Mouse (Mus musculus) neural tube, embryonic 13.5 days (tissue): ENCODE results near the gene Camp. TPM values are rescaled to one million over a fixed set of nuclear protein-coding genes. Genes with fewer than 3 reads are reported as not detected.
"Not testable (repeated sequence)": the region's sequence is repeated elsewhere in the genome, so short reads cannot be mapped to it uniquely, and the experiment has no call there.

ENCODE experiments used
- ATAC-seq: fragments of 200-750 bp; cut with Nextera tagmentation; 2 replicates; pipeline ENCODE4 v1.8.0; 2017; ENCODE audit warnings: low read depth, mild to moderate bottlenecking, moderate TSS enrichment, moderate library complexity
- H3K27ac ChIP-seq: fragments of 300-500 bp; sonication (generic); replicated peaks from 2 replicates; pipeline ENCODE4 v1.5.1; 2015; ENCODE audit warnings: moderate library complexity, mild to moderate bottlenecking, inconsistent platforms
- H3K27me3 ChIP-seq: fragments of 300-500 bp; sonication (generic); 2 replicates; pipeline ENCODE4 v1.6.1; 2015; ENCODE audit warnings: mild to moderate bottlenecking, inconsistent platforms
- H3K36me3 ChIP-seq: fragments of 300-500 bp; sonication (generic); 2 replicates; pipeline ENCODE4 v1.6.1; 2015; ENCODE audit warnings: mild to moderate bottlenecking, inconsistent platforms
- H3K4me1 ChIP-seq: fragments of 300-500 bp; sonication (generic); replicated peaks from 2 replicates; pipeline ENCODE4 v1.6.1; 2015; ENCODE audit warnings: inconsistent platforms
- H3K4me2 ChIP-seq: fragments of 300-500 bp; sonication (generic); 2 replicates; pipeline ENCODE4 v1.6.1; 2015; ENCODE audit warnings: inconsistent platforms, mild to moderate bottlenecking, moderate library complexity
- H3K4me3 ChIP-seq: fragments of 300-500 bp; sonication (generic); 2 replicates; pipeline ENCODE4 v1.5.1; 2015; ENCODE audit warnings: mild to moderate bottlenecking, inconsistent platforms
- H3K9ac ChIP-seq: fragments of 300-500 bp; sonication (generic); 2 replicates; pipeline ENCODE4 v1.6.1; 2015; ENCODE audit warnings: moderate library complexity, mild to moderate bottlenecking, inconsistent platforms
- H3K9me3 ChIP-seq: fragments of 300-500 bp; sonication (generic); 2 replicates; pipeline ENCODE4 v1.6.1; 2016; ENCODE audit warnings: inconsistent platforms
- whole genome bisulfite sequencing: fragments of 180-500 bp; shearing (Covaris S2); methylation state at CpG from one replicate; pipeline ENCODE4 v1.1.7; 2015; 5-methylcytosine and 5-hydroxymethylcytosine counted together
- microRNA-seq: library from miRNA; unstranded; fragments of <30 nt; microRNA quantifications from one replicate; pipeline ENCODE4, GENCODE M21; 2016
- polyA plus RNA-seq: library from polyadenylated mRNA; unstranded; fragments of >200 nt; fragmentation: Nextera tagmentation; extraction: Ambion mirVana; gene quantifications from 2 replicates; pipeline ENCODE4 v1.2.1, GENCODE M21; 2015

Camp gene
- polyA plus RNA-seq, 1 experiment from 2014 or later, result 2.4 TPM

DNA sequence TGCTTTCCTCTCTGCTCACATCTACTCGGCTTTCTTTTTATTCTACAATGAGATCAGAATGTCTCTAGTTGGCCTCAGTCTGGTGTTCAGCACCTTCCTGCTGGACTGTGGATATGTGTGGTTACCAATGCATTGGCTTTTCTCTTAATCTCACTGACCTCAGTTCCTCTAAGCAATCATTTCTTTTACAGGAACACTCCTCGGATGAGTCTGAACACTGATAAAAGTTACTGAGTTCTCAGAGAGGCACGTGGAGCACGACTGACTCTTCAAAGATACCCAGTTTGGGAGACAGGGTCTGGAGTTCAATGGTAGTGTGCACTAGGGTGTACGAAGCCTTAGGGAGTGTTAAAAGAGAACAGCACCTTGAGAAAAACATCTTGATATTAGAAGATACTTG is 23.2 kb downstream of the Camp start:
- 82% methylated on average over 5 of the region's 5 CpGs for WGBS
- Histone ChIP-seq H3K4me2 (no peak overlapping the region), H3K4me3 (no peak overlapping the region), H3K27ac (no peak overlapping the region), H3K27me3 (no peaks in the 10 kb centered on the region), H3K36me3 (peaks cover 11% of the 10 kb centered on the region), H3K4me1 (no peaks in the 10 kb centered on the region), H3K9me3 (no peaks in the 10 kb centered on the region), H3K9ac (no peak overlapping the region)
- no peak for ATAC-seq

DNA sequence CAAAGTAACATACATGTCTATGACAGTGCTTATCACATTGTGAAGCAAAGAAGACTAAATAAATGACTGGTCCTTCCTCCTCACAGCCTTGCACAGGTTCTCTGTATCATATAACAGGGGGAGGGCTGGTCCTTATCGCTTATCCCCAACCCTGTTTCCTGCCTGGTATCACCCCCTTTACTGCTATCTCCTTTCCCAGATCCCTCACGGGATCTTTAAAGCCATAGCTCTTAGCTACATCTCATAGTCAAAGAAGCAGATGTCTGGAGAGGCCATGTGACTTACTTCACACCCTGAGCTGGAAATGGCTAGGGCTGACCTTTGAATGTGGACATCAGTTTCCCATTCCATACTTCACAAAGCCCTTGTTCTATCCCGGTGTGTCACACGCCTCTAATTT is 23.7 kb downstream of the Camp start:
- no peak overlapping the region for H3K27ac ChIP-seq
- ATAC-seq, result no peak
- no peak overlapping the region for H3K4me3 ChIP-seq
- no peaks in the 10 kb centered on the region for H3K27me3 ChIP-seq
- H3K4me1 ChIP-seq, result no peaks in the 10 kb centered on the region
- no peaks in the 10 kb centered on the region for H3K9me3 ChIP-seq
- 77% methylated on average over 4 of the region's 4 CpGs for WGBS
- H3K9ac ChIP-seq, result no peak overlapping the region
- no peak overlapping the region for H3K4me2 ChIP-seq
- peaks cover 11% of the 10 kb centered on the region for H3K36me3 ChIP-seq

DNA sequence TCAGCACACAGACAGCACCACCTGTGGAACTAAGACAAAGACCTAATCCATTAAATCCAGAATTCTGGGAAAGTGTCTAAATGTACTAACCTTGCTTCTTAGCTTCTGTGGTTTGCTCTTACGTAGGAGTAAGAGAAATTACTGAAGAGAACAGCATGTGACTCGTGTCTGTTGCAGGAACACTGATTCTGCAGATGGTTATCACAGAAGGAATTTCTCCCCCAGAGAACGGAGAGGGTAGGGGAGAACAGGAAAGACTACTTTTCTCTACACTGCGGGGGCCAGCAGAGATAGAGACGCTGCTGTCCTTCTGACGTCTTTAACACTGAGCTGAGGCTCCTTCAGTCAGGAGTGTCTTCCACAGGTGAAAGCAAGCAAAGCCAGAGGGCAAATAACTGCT is 33.1 kb downstream of the Camp start:
- no peaks in the 10 kb centered on the region for H3K9me3 ChIP-seq
- no peak overlapping the region for H3K4me3 ChIP-seq
- H3K4me1 ChIP-seq, result peaks cover 10% of the 10 kb centered on the region; the same call in 1 of the 2 replicates
- no peaks in the 10 kb centered on the region for H3K27me3 ChIP-seq
- WGBS, result 74% methylated on average over 6 of the region's 6 CpGs
- no peak overlapping the region for H3K9ac ChIP-seq
- H3K36me3 ChIP-seq, result no peaks in the 10 kb centered on the region
- no peak overlapping the region for H3K4me2 ChIP-seq
- no peak for ATAC-seq
- no peak overlapping the region for H3K27ac ChIP-seq

DNA sequence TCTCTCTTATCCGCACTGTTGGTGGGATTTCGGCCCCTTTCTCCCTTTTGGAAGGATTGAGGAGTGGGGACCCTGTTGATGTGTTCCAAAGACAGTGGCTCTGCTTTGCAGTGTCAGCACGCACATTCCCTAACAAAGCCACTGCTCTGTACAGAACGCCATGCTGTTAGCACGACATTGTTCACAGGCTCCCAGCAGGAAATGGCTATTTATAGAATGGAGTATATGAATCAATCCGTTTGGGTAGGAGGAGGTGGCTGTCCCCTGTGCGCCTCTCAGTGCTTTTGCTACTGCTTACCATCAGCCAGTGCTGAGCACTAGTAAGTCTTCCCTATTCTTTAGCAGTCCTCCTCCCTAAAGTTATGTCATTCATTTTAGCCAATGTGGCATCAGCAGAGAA is 36.0 kb downstream of the Camp start:
- H3K4me2 ChIP-seq, result no peak overlapping the region
- no peaks in the 10 kb centered on the region for H3K9me3 ChIP-seq
- no peaks in the 10 kb centered on the region for H3K27me3 ChIP-seq
- 25% methylated on average over 7 of the region's 7 CpGs for WGBS
- H3K36me3 ChIP-seq, result no peaks in the 10 kb centered on the region
- ATAC-seq, result peak; percentile 43; the same call in 1 of the 2 replicates
- H3K4me3 ChIP-seq, result no peak overlapping the region
- peaks cover 10% of the 10 kb centered on the region; the same call in 1 of the 2 replicates for H3K4me1 ChIP-seq
- H3K27ac ChIP-seq, result no peak overlapping the region
- peak overlapping the region; percentile 31; the same call in 1 of the 2 replicates for H3K9ac ChIP-seq

DNA sequence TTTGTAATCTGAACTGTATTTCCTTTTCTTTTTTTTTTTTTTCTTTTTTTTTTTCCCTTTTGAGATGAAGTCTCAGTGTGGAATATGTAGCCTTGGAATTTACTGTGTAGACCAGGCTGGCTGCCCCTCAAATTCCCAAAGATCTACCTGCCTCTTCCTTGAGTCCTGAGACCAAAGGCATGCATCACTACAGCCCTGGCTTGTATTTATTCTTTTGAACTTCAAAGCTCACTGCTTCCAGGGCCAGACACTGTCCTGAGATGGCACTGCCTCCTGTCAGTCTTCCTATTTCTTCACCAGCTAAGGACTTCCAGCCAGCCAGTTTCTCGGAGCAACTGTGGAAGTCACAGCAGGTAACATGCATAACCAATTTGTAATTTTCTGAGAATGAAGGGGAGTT is 37.4 kb downstream of the Camp start, which contains the start of gene Spink8:
Gene Spink8, plus strand, starts transcription at position 301 of the 400 bp plus-strand sequence.
- H3K27me3 ChIP-seq, result no peaks in the 10 kb centered on the region
- no peaks in the 10 kb centered on the region for H3K36me3 ChIP-seq
- no peak within 1 kb of the TSS for H3K4me2 ChIP-seq
- no peak for ATAC-seq
- peaks cover 10% of the 10 kb centered on the region; the same call in 1 of the 2 replicates for H3K4me1 ChIP-seq
- H3K27ac ChIP-seq, result no peak within 1 kb of the TSS
- H3K4me3 ChIP-seq, result no peak within 1 kb of the TSS
- no peak within 1 kb of the TSS for H3K9ac ChIP-seq
- 49% methylated on average over 1 of the region's 1 CpGs for WGBS
- no peaks in the 10 kb centered on the region for H3K9me3 ChIP-seq

GRCm38 (mm10) chr9:109807898-109808297 is 41.5 kb downstream of the Camp start:
- no peak overlapping the region for H3K4me2 ChIP-seq
- WGBS, result 69% methylated on average over 3 of the region's 3 CpGs
- ATAC-seq, result no peak

GRCm38 (mm10) chr9:109806695-109807293 is 42.6 kb downstream of the Camp start:
- H3K4me3 ChIP-seq, result no peak overlapping the region
- H3K27ac ChIP-seq, result no peak overlapping the region
- H3K4me2 ChIP-seq, result no peak overlapping the region
- no peaks in the 10 kb centered on the region for H3K36me3 ChIP-seq
- 80% methylated on average over 2 of the region's 2 CpGs for WGBS
- no peaks in the 10 kb centered on the region for H3K27me3 ChIP-seq
- no peak for ATAC-seq
- H3K9me3 ChIP-seq, result no peaks in the 10 kb centered on the region
- H3K4me1 ChIP-seq, result no peaks in the 10 kb centered on the region
- H3K9ac ChIP-seq, result no peak overlapping the region

More at GRCm38 (mm10) chr9:109807898-109808297, 41.5 kb downstream of the Camp start:
- H3K9me3 ChIP-seq, result no peaks in the 10 kb centered on the region
- H3K27me3 ChIP-seq, result no peaks in the 10 kb centered on the region
- no peaks in the 10 kb centered on the region for H3K4me1 ChIP-seq
- H3K9ac ChIP-seq, result no peak overlapping the region
- no peak overlapping the region for H3K27ac ChIP-seq
- H3K4me3 ChIP-seq, result no peak overlapping the region
- no peaks in the 10 kb centered on the region for H3K36me3 ChIP-seq

- ATAC-seq, result no peak
- Histone ChIP-seq H3K9ac (no peak overlapping the region), H3K9me3 (no peaks in the 10 kb centered on the region), H3K4me2 (no peak overlapping the region), H3K4me1 (no peaks in the 10 kb centered on the region), H3K36me3 (no peaks in the 10 kb centered on the region), H3K27ac (no peak overlapping the region), H3K4me3 (no peak overlapping the region), H3K27me3 (no peaks in the 10 kb centered on the region)
- 44% methylated on average over 1 of the region's 1 CpGs for WGBS
Measured at GRCm38 (mm10) chr9:109806260-109806659, 43.2 kb downstream of the Camp start.

DNA sequence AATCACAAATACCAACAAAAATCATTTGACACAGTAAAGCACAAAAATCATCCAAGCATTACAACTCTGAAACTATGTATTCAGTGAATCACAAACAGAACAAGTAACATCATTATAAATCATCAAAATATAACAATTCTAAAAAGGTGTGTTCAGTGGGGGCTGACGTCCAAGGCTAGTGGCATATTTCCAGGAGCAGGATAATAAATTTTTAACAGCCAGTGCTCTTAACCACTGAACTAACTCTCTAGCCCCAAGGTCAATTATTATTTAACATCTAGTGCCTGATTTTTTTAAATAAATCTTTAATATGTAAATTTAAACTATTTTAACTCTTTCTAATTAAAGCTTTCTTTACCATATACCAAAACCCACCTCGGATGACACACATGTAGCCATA is 43.8 kb downstream of the Camp start:
- H3K4me1 ChIP-seq, H3K9ac ChIP-seq, H3K27me3 ChIP-seq, H3K4me3 ChIP-seq, H3K36me3 ChIP-seq, H3K9me3 ChIP-seq, H3K27ac ChIP-seq, H3K4me2 ChIP-seq, ATAC-seq: not testable (repeated sequence)
- WGBS, result 85% methylated on average over 2 of the region's 2 CpGs

GRCm38 (mm10) chr9:109798051-109798450 is 51.4 kb downstream of the Camp start:
- Histone ChIP-seq H3K4me3 (no peak overlapping the region), H3K4me1 (no peaks in the 10 kb centered on the region), H3K9ac (no peak overlapping the region), H3K36me3 (no peaks in the 10 kb centered on the region), H3K4me2 (no peak overlapping the region), H3K27me3 (no peaks in the 10 kb centered on the region), H3K27ac (no peak overlapping the region), H3K9me3 (no peaks in the 10 kb centered on the region)
- 91% methylated on average over 1 of the region's 1 CpGs for WGBS
- no peak for ATAC-seq

Small RNA genes lying within 50 kb of the gene (microRNA-seq; reads per million reads assigned to microRNA genes)
- gene Mir7089, result not detected

Other genes starting within 250 kb of the Camp start
- not detected in 2 replicates for gene Fbxw24, start 223.6 kb downstream of the Camp start, polyA plus RNA-seq
- gene Fbxw25, start 185.0 kb downstream of the Camp start, polyA plus RNA-seq, result not detected in 2 replicates
- gene Fbxw18, start 146.9 kb downstream of the Camp start, polyA plus RNA-seq, result not detected in 2 replicates
- gene Fbxw26, start 103.5 kb downstream of the Camp start, polyA plus RNA-seq, result not detected in 2 replicates
- not detected in 2 replicates for gene Fbxw27, start 58.9 kb downstream of the Camp start, polyA plus RNA-seq
- not detected in 2 replicates for gene Spink8, start 37.3 kb downstream of the Camp start, polyA plus RNA-seq
- 56.0 and 58.9 TPM in 2 replicates for gene Nme6, start 16.9 kb downstream of the Camp start, polyA plus RNA-seq
- 16.0 and 17.2 TPM in 2 replicates for gene Cdc25a, start 26.0 kb upstream of the Camp start, polyA plus RNA-seq
- gene Map4, start 81.8 kb upstream of the Camp start, polyA plus RNA-seq, result 174 and 176 TPM in 2 replicates